Mouse (Mus musculus): ENCODE results near the gene Ralb.

Gene Ralb

GRCm38 (mm10) chr1:119492097-119492496 lies 12.5 kb downstream of the Ralb start:
- DNase-seq = peak; percentile 60

GRCm38 (mm10) chr1:119490765-119491164 lies 13.8 kb downstream of the Ralb start:
- no peak for DNase-seq

GRCm38 (mm10) chr1:119487917-119488590 lies 16.5 kb downstream of the Ralb start:
- DNase-seq = peak; percentile 45

- DNase-seq = no peak
Observed at GRCm38 (mm10) chr1:119485825-119486224, 18.8 kb downstream of the Ralb start.

- peak; percentile 56 for DNase-seq
Observed at GRCm38 (mm10) chr1:119484457-119484856, 20.1 kb downstream of the Ralb start.

GRCm38 (mm10) chr1:119482891-119483290 lies 21.7 kb downstream of the Ralb start:
- no peak for DNase-seq

- DNase-seq = no peak
Observed at GRCm38 (mm10) chr1:119481205-119481932, 23.2 kb downstream of the Ralb start.

GRCm38 (mm10) chr1:119480678-119481077 lies 23.9 kb downstream of the Ralb start:
- no peak for DNase-seq

- no peak for DNase-seq
Observed at GRCm38 (mm10) chr1:119479641-119480040, 25.0 kb downstream of the Ralb start.

- peak; percentile 37 for DNase-seq
Observed at GRCm38 (mm10) chr1:119476905-119477353, 27.7 kb downstream of the Ralb start.

GRCm38 (mm10) chr1:119474671-119475070 lies 29.9 kb downstream of the Ralb start:
- DNase-seq = no peak

GRCm38 (mm10) chr1:119472648-119473047 lies 31.9 kb downstream of the Ralb start:
- no peak for DNase-seq

GRCm38 (mm10) chr1:119471793-119472396 lies 32.7 kb downstream of the Ralb start:
- DNase-seq = no peak

- peak; percentile 71 for DNase-seq
Observed at GRCm38 (mm10) chr1:119463386-119463785, 41.2 kb downstream of the Ralb start.

GRCm38 (mm10) chr1:119460062-119460461 lies 44.5 kb downstream of the Ralb start:
- no peak for DNase-seq

GRCm38 (mm10) chr1:119457993-119458605 lies 46.5 kb downstream of the Ralb start:
- DNase-seq = peak; percentile 68

GRCm38 (mm10) chr1:119457528-119457855 lies 47.1 kb downstream of the Ralb start:
- no peak for DNase-seq

- DNase-seq = peak; percentile 6
Observed at GRCm38 (mm10) chr1:119456671-119457527, 47.7 kb downstream of the Ralb start.

- DNase-seq = no peak
Observed at GRCm38 (mm10) chr1:119453731-119454130, 50.9 kb downstream of the Ralb start.

- no peak for DNase-seq
Observed at GRCm38 (mm10) chr1:119451417-119451816, 53.2 kb downstream of the Ralb start.

- no peak for DNase-seq
Observed at GRCm38 (mm10) chr1:119450651-119451345, 53.8 kb downstream of the Ralb start.

GRCm38 (mm10) chr1:119446753-119447283 lies 57.8 kb downstream of the Ralb start:
- DNase-seq = no peak

Measured in thymus, postnatal 25 days (tissue).